In genomic region chr7:122970864-122971420, GRCm38 (mm10) we compare ENCODE assay signal across 8 mouse cellular contexts. TPM values are rescaled to one million over a fixed set of nuclear protein-coding genes. Genes with fewer than 3 reads are reported as not detected.
DNase-seq lines count a peak whose midpoint lies in the region; ATAC-seq lines count a peak whose summit lies in the region.

No protein-coding gene starts in this region.

- H3K4me3 ChIP-seq in limb, embryonic 11.5 days (ENCODE audit: low read depth, low read length) = peak overlapping the region; percentile 100

- no peak for ATAC-seq in limb, embryonic 11.5 days (ENCODE audit: insufficient number of reproducible peaks, low FRiP score, low TSS enrichment, low read depth)

- 0 out of 2 replicates have a peak, but pooled peaks cover 2% of the 10 kb centered on the region for H3K4me1 ChIP-seq in limb, embryonic 11.5 days (ENCODE audit: control insufficient read depth, insufficient read depth, low read length)

- no peaks in the 10 kb centered on the region for H3K36me3 ChIP-seq in limb, embryonic 11.5 days (ENCODE audit: control insufficient read depth, insufficient read depth, low read length)

- no peaks in the 10 kb centered on the region for H3K27me3 ChIP-seq in limb, embryonic 11.5 days (ENCODE audit: control insufficient read depth, insufficient read depth, low read length)

- WGBS in limb, embryonic 11.5 days = 1% methylated on average over 14 of the region's 14 CpGs

- peak overlapping the region; percentile 100 for H3K9ac ChIP-seq in limb, embryonic 11.5 days (ENCODE audit: low read length)

- peak; percentile 28 for DNase-seq in adrenal gland, adult 8-10 months
- DNase-seq in adrenal gland, postnatal 4 days (ENCODE audit: low spot score in 2 of 2) = no peak
- peak; percentile 17 for DNase-seq in thymus, postnatal 0 days (ENCODE audit: low spot score)
- DNase-seq in thymus, postnatal 10 days (ENCODE audit: low spot score in 2 of 2) = no peak
- no peak for DNase-seq in limb, embryonic 11.5 days (ENCODE audit: low spot score)
- DNase-seq in retina, postnatal 7 days (ENCODE audit: low read depth, low spot score) = peak; percentile 1
- DNase-seq in layer of hippocampus, postnatal 36 days = no peak
- DNase-seq in cerebellum, adult 8-10 months = no peak

- H3K27ac ChIP-seq in limb, embryonic 11.5 days (replicated peaks; ENCODE audit: low read depth, low read length) = no peak overlapping the region

- peak overlapping the region; percentile 77 for H3K4me2 ChIP-seq in limb, embryonic 11.5 days (ENCODE audit: low read depth, severe bottlenecking)

- H3K9me3 ChIP-seq in limb, embryonic 11.5 days (ENCODE audit: control insufficient read depth, low read length) = no peaks in the 10 kb centered on the region

RNA-seq across cellular contexts. Expression of gene Rbbp6, which starts 5.5 kb away (rescaled TPM):
- 10 to 100 TPM; 51.6 to 74.1 (median 63.1) TPM for total RNA-seq in adrenal gland, adult 8-10 months (2022)
- 10 to 100 TPM; 79.1 to 86.2 TPM for total RNA-seq in adrenal gland, postnatal 4 days (2021)
- polyA plus RNA-seq in thymus, postnatal 0 days (2015; fragmentation: Nextera tagmentation; extraction: Ambion mirVana) = 26.6 and 33.9 TPM in 2 replicates
- 37.8 and 39.3 TPM in 2 replicates for polyA plus RNA-seq in limb, embryonic 11.5 days (2014; fragmentation: Nextera tagmentation; extraction: Ambion mirVana)
- 10 to 100 TPM; 71.6 to 75.1 TPM for total RNA-seq in layer of hippocampus, postnatal 36 days (2021)

Comparison
In these comparisons a context has a peak if more than half of its experiments do, and no peak if none do; other contexts are left out.
1. DNase-seq: peak in adrenal gland, adult 8-10 months (single experiment), thymus, postnatal 0 days (single experiment) and retina, postnatal 7 days (single experiment); none in adrenal gland, postnatal 4 days (0 of 2), thymus, postnatal 10 days (0 of 2), limb, embryonic 11.5 days (single experiment), layer of hippocampus, postnatal 36 days (0 of 2) and cerebellum, adult 8-10 months (single experiment).